Mouse (Mus musculus): ENCODE measurements around the gene Btn1a1.

DNA sequence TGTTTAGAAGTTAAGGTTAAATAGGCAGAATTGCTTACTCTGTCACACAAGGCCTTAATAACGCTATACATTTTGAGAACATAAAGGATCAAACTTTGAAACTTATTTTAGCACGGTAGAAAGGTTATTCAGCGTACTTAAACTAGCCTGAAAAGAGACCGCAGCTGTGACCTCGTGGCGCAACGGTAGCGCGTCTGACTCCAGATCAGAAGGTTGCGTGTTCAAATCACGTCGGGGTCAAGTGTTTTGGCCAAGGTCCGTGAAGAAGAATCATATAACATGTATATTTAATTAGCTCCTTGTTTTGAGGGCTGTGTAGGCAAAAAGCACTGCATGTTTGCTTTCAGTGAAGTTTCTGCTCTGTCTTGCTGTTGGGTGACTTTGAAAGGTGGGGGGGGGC, 40.6 kb upstream of the Btn1a1 start:
- TF ChIP-seq CTCF (IDR thresholded peaks at IDR 0.05; ENCODE audit: extremely low read depth, insufficient read depth, insufficient read length, insufficient replicate concordance) (no peak), POLR2A (IDR thresholded peaks at IDR 0.05; ENCODE audit: low read depth, low read length) (no peak)
